Mouse (Mus musculus): ENCODE measurements around the gene Stac2. TPM values are rescaled to one million over a fixed set of nuclear protein-coding genes. Genes with fewer than 3 reads are reported as not detected.

The Stac2 gene
- polyA plus RNA-seq, 1 experiment, result 1.7 TPM

GRCm38 (mm10) chr11:98026248-98026569 lies 27.1 kb downstream of the Stac2 start:
- peak overlapping the region; percentile 90 for H3K27ac ChIP-seq (ENCODE audit: insufficient read depth, low read length)
- H3K4me3 ChIP-seq (ENCODE audit: insufficient read depth, low read length), result peak overlapping the region; percentile 50
- H3K4me1 ChIP-seq (ENCODE audit: control insufficient read depth, insufficient read depth, low read length), result peaks cover 4% of the 10 kb centered on the region; the same call in 1 of the 2 replicates
- TF ChIP-seq CTCF (IDR thresholded peaks at IDR 0.05; ENCODE audit: borderline replicate concordance, insufficient read depth, low read length) (no peak), POLR2A (IDR thresholded peaks at IDR 0.05; ENCODE audit: low read depth, low read length) (no peak; the same call in 1 of the 2 replicates)

- no peak overlapping the region for H3K27ac ChIP-seq (ENCODE audit: insufficient read depth, low read length)
- peaks cover 5% of the 10 kb centered on the region; the same call in 1 of the 2 replicates for H3K4me1 ChIP-seq (ENCODE audit: control insufficient read depth, insufficient read depth, low read length)
- no peak overlapping the region for H3K4me3 ChIP-seq (ENCODE audit: insufficient read depth, low read length)
- TF ChIP-seq CTCF (IDR thresholded peaks at IDR 0.05; ENCODE audit: borderline replicate concordance, insufficient read depth, low read length), result no peak
- TF ChIP-seq POLR2A (IDR thresholded peaks at IDR 0.05; ENCODE audit: low read depth, low read length), result no peak
Measured at GRCm38 (mm10) chr11:98024516-98024915, 28.7 kb downstream of the Stac2 start.

GRCm38 (mm10) chr11:98022555-98023371 lies 30.5 kb downstream of the Stac2 start, which contains the start of gene Cacnb1:
Cacnb1 (minus strand) TSS chr11:98023034.
- Histone ChIP-seq H3K27ac (ENCODE audit: insufficient read depth, low read length) (peak within 1 kb of the TSS; percentile 51), H3K4me3 (ENCODE audit: insufficient read depth, low read length) (peak within 1 kb of the TSS; percentile 58), H3K4me1 (ENCODE audit: control insufficient read depth, insufficient read depth, low read length) (0 out of 2 replicates have a peak, but pooled peaks cover 2% of the 10 kb centered on the region)
- no peak for TF ChIP-seq CTCF (IDR thresholded peaks at IDR 0.05; ENCODE audit: borderline replicate concordance, insufficient read depth, low read length)
- TF ChIP-seq POLR2A (IDR thresholded peaks at IDR 0.05; ENCODE audit: low read depth, low read length), result peak; percentile 74

- Histone ChIP-seq H3K4me3 (ENCODE audit: insufficient read depth, low read length) (peak overlapping the region; percentile 58), H3K4me1 (ENCODE audit: control insufficient read depth, insufficient read depth, low read length) (0 out of 2 replicates have a peak, but pooled peaks cover 2% of the 10 kb centered on the region), H3K27ac (ENCODE audit: insufficient read depth, low read length) (no peak overlapping the region)
- TF ChIP-seq POLR2A (IDR thresholded peaks at IDR 0.05; ENCODE audit: low read depth, low read length) (no peak), CTCF (IDR thresholded peaks at IDR 0.05; ENCODE audit: borderline replicate concordance, insufficient read depth, low read length) (no peak)
Measured at GRCm38 (mm10) chr11:98022253-98022554, 31.1 kb downstream of the Stac2 start.

GRCm38 (mm10) chr11:98021565-98022252 lies 31.6 kb downstream of the Stac2 start:
- TF ChIP-seq POLR2A (IDR thresholded peaks at IDR 0.05; ENCODE audit: low read depth, low read length) (0 out of 2 replicates have a peak, but pooled peaks have one; percentile 21), CTCF (IDR thresholded peaks at IDR 0.05; ENCODE audit: borderline replicate concordance, insufficient read depth, low read length) (no peak)
- Histone ChIP-seq H3K4me3 (ENCODE audit: insufficient read depth, low read length) (peak overlapping the region; percentile 58), H3K27ac (ENCODE audit: insufficient read depth, low read length) (no peak overlapping the region), H3K4me1 (ENCODE audit: control insufficient read depth, insufficient read depth, low read length) (0 out of 2 replicates have a peak, but pooled peaks cover 2% of the 10 kb centered on the region)

GRCm38 (mm10) chr11:98021118-98021517 lies 32.1 kb downstream of the Stac2 start:
- 0 out of 2 replicates have a peak, but pooled peaks cover 2% of the 10 kb centered on the region for H3K4me1 ChIP-seq (ENCODE audit: control insufficient read depth, insufficient read depth, low read length)
- peak overlapping the region; percentile 58; the same call in 1 of the 2 replicates for H3K4me3 ChIP-seq (ENCODE audit: insufficient read depth, low read length)
- H3K27ac ChIP-seq (ENCODE audit: insufficient read depth, low read length), result no peak overlapping the region
- TF ChIP-seq POLR2A (IDR thresholded peaks at IDR 0.05; ENCODE audit: low read depth, low read length) (no peak), CTCF (IDR thresholded peaks at IDR 0.05; ENCODE audit: borderline replicate concordance, insufficient read depth, low read length) (no peak)

GRCm38 (mm10) chr11:98020710-98021109 lies 32.6 kb downstream of the Stac2 start:
- 0 out of 2 replicates have a peak, but pooled peaks cover 2% of the 10 kb centered on the region for H3K4me1 ChIP-seq (ENCODE audit: control insufficient read depth, insufficient read depth, low read length)
- TF ChIP-seq POLR2A (IDR thresholded peaks at IDR 0.05; ENCODE audit: low read depth, low read length) (no peak), CTCF (IDR thresholded peaks at IDR 0.05; ENCODE audit: borderline replicate concordance, insufficient read depth, low read length) (no peak)
- no peak overlapping the region for H3K4me3 ChIP-seq (ENCODE audit: insufficient read depth, low read length)
- H3K27ac ChIP-seq (ENCODE audit: insufficient read depth, low read length), result no peak overlapping the region

GRCm38 (mm10) chr11:98019883-98020610 lies 33.2 kb downstream of the Stac2 start:
- H3K4me1 ChIP-seq (ENCODE audit: control insufficient read depth, insufficient read depth, low read length), result 0 out of 2 replicates have a peak, but pooled peaks cover 2% of the 10 kb centered on the region
- H3K27ac ChIP-seq (ENCODE audit: insufficient read depth, low read length), result no peak overlapping the region
- no peak overlapping the region for H3K4me3 ChIP-seq (ENCODE audit: insufficient read depth, low read length)
- TF ChIP-seq CTCF (IDR thresholded peaks at IDR 0.05; ENCODE audit: borderline replicate concordance, insufficient read depth, low read length) (no peak), POLR2A (IDR thresholded peaks at IDR 0.05; ENCODE audit: low read depth, low read length) (no peak)

GRCm38 (mm10) chr11:98018858-98019641 lies 34.2 kb downstream of the Stac2 start:
- Histone ChIP-seq H3K4me3 (ENCODE audit: insufficient read depth, low read length) (no peak overlapping the region), H3K27ac (ENCODE audit: insufficient read depth, low read length) (no peak overlapping the region), H3K4me1 (ENCODE audit: control insufficient read depth, insufficient read depth, low read length) (0 out of 2 replicates have a peak, but pooled peaks cover 2% of the 10 kb centered on the region)
- peak; percentile 53; the same call in 1 of the 2 replicates for TF ChIP-seq CTCF (IDR thresholded peaks at IDR 0.05; ENCODE audit: borderline replicate concordance, insufficient read depth, low read length)
- TF ChIP-seq POLR2A (IDR thresholded peaks at IDR 0.05; ENCODE audit: low read depth, low read length), result no peak

All from embryonic fibroblast, embryonic 13.5 days (primary cell).